Mouse (Mus musculus): ENCODE data around the gene Zbtb1.

DNA sequence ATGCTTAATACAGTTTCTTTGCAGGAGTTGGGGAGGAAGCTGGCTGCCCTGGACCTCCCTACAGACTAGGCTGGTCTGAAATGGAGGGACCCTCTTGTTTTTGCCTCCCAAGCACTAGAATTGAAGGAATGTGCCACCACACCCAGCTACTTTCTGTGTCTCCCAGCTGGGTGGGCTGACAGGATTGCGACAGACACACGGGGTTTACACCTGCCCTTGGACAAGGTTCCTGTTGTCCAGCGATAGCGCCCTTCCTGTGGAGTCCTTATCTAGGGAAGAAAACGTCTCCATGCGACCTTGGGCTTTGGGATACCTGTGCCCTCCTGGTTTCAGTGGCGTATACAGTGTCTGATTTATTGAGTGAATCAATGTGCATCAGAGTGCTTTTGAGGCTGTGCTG, 10.1 kb downstream of the Zbtb1 start:
- no peak for TF ChIP-seq GATA1 (IDR thresholded peaks at IDR 0.05; ENCODE audit: borderline replicate concordance, low read length)
- no peak for TF ChIP-seq FLI1 (IDR thresholded peaks at IDR 0.05; ENCODE audit: low read length)

All from megakaryocyte, embryonic 14.5 days (primary cell).